Mouse (Mus musculus) 416B (cell line): ENCODE results near the gene Mgat2.
A peak's percentile ranks its signal among the peaks of the same experiment; 100 is the strongest.
"Not testable (repeated sequence)": the region's sequence is repeated elsewhere in the genome, so short reads cannot be mapped to it uniquely, and the experiment has no call there.

Experiments
- DNase-seq: peaks from one replicate; pipeline ENCODE4 v3.0.0; 2011; ENCODE audit warnings: low read depth

The Mgat2 gene

DNA sequence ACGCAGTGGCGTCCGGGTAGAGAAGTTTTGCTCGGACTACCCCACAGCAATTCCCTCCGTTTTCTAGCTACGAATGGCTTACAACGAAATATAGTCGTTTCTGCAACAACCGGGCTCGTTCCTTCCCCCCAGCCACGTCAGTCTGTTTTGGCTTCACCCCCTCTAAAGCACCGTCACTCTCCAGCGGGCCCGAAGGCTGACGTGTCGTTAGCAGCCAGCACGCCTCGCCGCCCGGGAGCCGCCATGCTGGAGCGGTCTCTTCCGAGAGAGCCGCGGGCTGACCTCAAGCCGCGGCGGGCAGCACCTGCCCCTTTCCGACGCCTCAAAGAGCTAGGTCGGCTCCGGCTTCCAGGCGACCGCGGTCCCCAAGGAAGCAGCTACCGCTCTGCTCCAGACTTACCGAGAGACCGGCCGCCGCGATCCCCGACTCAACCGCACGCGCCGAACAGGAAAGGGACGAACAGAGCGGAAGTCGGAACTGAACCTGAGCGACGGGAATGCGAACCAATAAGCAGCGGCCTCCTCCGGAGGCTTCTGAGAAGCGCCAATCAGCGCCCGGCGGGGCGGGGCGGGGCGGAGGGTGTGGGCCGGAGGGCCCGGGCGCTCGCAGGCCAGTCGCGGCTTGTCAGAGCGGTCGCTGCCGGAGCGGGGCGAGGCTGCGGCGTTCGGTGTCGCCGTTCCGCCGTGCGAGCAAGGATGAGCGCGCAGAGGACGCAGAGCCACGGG is at the start of gene Mgat2, which contains the start of gene Rpl36al:
Gene Mgat2, plus strand, starts transcription at position 575 of the 726 bp plus-strand sequence.
Gene Rpl36al, minus strand, starts transcription at position 501 of the 726 bp plus-strand sequence.
- peak; percentile 98 for DNase-seq

DNA sequence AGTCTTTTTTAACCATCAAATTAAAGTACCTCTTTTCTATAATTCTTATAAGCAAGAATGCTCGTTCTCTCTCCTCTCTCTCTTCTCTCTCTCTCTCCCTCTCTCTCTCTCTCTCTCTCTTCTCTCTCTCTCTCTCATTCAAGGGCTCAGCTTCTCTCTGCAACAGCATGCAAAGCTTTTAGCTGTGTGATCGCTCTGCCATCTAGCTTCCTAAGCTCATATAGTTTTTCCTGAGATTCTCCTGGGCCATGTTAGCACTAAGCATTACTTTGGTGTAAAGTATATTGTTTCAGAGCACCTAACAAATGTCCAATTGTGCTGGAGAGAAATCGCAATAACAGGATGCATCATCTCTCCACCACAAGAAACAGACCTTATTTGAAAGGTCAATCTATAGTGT is 44.8 kb upstream of the Mgat2 start:
- no peak for DNase-seq

DNA sequence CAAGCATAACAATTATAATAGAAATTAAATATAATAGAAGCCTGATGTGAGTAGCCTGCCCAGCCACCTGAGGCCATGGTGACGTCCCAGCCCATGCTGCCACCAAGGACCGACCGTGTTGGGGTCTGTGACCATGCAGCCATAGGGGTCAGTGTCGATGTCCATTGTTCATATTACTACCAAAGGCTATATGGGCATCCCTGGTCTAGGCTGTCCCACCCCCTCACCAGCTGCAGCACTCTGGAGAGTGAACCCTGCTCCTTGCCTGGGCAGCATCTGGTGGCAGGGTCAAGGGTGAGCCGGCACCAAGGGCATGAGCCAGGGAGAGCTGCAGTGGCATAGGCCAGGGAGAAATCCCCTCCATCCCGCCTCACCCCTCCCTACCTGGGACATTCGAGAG is 44.1 kb upstream of the Mgat2 start:
- no peak for DNase-seq

DNA sequence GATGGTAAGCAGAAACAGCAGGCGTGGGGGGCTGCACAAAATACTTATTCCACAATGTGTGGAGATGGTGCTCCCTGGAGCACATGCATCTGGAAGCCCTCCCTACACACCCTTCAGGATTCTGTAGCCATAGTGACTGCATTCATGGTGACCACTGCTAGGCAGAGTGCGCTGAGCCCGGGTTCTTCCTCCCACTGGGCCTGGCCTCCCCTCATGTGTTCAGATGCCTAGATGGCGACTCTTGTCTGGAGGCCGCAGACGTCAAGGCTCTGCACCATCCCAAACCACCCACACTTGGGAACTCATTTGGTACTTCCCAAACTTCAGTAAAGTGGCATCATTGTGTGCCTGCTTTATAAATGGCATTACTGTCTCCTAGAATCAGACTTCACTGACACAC is 40.5 kb upstream of the Mgat2 start:
- DNase-seq, result no peak

DNA sequence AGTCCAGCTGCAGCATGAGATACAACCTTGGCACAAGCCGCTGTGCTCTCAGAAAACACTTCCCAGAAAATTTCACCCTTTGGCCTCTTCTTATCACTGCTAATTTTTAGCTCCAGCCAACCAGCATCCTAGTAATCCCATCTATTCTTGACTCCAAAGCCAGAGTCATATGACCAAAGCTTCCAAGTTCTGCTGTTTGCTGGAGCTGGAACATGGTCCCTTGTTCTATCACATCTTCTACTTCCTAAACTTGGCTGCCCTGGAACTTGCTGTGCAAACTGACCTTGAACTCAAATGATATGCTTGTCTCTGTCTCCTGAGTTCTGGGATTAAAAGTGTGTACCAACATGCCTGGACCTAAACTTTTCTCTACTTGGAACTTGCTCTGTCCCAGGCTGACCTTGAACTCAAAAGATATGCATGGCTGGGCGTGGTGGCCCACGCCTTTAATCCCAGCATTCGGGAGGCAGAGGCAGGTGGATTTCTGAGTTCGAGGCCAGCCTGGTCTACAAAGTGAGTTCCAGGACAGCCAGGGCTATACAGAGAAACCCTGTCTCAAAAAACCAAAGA is 36.7 kb upstream of the Mgat2 start:
- DNase-seq, result no peak

DNA sequence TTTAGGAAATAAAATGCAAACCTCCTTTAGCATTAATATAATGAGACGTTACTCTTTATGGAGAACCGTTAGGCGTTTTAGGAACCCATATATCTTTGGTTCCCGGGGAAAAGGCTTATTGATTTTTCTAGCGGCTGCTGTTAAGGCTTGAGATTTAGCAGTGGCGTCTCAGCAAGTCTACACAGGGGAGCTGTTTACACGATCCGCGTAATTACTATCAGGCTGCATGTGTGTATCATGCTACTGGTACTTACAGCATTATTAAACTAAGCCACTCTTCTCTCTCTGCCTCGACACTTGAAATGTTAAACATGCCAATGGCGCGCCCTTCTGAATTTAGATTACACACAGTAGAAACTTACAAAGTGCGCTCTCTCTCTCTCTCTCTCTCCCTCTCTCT is 33.9 kb upstream of the Mgat2 start:
- no peak for DNase-seq

DNA sequence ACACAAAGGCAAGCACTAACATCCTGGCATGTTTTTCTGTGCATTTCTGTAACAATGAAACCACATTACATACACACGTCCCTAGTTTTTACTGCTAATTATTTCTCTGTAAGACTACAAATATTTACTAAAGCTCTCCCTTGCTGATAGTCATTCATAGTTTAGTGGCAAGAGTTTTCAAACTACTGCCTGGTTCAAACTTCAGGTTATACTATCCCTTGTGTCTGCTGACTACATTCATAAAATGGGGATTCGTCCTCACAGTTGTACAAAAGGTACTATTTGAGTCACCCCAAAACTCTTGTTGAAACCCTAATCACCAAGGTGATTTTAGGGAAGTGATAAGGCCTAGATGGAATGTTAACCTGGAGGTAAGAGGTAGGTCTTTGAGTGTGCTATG is 28.0 kb upstream of the Mgat2 start:
- no peak for DNase-seq

DNA sequence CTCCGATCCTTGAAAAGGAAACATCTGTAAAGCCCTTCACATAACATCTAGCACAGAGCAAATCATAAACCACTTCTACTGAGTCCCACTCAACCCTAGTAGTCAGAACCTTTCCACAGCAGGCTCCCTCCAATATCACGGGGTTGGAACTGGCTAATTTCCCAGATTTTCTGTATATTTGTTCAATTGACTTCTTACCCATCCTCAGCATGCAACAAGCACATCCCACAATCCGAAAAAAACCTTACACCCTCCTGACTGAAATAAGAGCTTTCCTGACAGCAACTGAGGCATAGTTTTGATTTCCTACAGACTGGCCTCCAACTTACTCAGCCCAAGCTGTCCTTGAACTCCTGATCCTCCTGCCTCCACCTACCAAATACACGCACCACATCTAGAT is 27.5 kb upstream of the Mgat2 start:
- DNase-seq, result no peak

DNA sequence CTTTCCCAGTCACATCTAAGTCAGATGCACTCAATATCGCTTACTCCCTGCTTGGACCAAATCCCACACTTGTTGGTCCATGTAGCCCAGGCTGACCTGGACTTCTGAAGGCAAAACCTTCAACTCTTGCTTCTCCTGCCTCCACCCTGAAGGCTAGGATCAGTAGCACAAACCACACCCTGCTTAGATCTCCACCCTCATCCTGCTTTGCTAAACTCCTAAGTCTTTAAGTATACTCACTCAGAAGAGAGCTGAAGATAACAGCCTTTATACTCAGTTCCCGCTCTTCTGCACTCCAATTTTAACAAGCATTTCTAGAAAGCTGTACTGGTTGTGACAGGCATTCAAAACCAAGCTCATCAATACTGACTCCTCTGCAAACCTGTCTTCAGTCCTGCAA is 26.9 kb upstream of the Mgat2 start:
- DNase-seq, result no peak

DNA sequence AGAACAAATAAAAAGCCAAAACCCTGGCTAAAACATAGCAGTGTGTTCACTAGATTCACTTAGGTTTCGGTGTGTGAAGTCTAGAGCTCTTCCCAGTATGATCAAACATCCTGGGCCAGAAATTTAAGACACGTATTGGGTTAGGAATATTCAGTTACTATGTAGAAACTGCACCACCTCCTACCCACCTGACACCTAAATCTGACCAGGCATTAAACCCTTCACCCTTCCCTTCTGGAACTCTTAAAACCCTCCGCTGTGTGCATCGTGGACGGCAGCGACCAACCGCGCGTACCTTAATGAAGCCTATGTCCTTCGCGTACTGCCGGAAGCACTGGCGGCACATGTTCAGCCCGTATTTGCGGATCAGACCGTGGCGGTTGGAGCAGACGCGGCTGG is 25.6 kb upstream of the Mgat2 start:
- no peak for DNase-seq

DNA sequence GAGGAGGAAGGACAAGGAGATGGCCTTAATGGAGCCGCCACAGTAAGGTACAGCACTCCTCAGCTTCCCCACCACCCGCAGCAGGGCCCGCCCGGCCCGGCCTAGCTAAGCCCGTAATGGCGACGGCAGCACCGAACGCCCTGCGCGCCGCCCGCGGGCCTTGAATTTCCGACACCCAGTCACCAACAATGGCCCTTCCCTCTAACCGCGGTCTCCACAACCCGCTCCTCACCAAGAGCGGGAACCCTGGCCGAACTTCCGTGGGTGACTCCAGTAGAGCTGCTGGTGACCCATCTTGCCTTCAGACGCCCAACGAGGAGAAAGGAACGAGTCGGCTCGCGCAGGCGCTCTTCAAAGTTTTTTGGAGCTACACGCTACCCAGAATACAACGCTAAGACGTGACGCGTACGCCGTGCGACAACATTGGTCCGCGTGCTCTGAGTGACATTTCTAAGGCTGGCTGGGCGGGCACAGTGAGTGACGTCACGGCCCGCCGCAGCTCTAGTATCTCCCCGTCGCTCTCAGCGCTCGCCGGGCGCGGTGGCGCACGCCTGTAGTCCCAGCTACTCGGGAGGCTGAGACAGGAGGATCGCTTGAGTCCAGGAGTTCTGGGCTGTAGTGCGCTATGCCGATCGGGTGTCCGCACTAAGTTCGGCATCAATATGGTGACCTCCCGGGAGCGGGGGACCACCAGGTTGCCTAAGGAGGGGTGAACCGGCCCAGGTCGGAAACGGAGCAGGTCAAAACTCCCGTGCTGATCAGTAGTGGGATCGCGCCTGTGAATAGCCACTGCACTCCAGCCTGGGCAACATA is 25.0 kb upstream of the Mgat2 start, which contains the start of gene Rps29:
Gene Rps29, minus strand, starts transcription at position 422 of the 813 bp plus-strand sequence.
- DNase-seq, result peak; percentile 100

DNA sequence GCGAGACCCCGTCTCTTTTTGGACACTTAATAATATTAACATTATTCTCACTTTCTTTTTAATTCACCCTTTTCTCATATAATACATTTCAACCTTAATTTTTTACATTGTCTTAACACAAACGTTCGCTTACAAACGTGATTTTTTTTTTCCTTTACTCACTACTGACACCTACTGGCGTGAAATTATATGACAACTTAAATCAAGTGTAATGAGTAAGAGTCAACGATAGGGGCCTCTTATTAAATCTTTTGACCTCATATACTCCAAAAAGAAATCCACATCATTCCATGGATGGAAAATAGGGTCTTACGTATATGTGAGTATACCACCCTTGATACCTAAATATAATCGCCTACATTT is 24.4 kb upstream of the Mgat2 start:
- DNase-seq, result peak; percentile 92

DNA sequence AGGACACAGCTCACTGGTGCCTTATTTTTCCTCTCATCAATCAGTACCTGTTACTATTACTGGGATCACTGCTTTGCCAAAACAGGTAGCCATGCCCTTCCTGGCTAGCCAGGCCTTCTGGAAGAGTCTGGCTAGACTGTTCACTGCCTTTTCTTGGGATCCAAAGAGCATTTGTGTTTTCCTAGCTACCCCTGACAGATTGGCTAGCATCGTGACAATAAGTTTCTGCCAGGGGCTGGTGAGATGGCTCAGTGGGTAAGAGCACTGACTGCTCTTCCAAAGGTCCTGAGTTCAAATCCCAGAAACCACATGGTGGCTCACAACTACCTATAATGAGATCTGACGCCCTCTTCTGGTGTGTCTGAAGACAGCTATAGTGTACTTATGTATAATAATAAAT is 23.3 kb upstream of the Mgat2 start:
- DNase-seq, result not testable (repeated sequence)

DNA sequence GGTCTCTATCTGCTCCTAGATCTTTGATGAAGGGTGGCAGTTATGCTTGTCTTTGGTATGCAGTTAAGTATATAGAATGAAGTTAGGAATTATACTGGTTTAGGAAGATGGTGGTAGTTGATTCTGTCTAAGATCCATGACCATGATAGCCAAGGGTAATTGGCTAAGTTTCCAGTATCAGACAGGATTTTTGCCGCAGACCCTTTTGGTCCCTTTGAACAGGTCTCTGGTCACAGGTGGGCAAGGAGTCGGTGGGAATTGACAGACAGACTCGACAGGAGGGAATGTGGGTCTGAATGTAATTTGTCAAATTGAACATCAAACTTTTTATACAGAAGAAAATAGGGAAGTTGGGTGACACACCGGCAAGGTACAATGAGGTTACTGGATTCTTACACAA is 20.4 kb upstream of the Mgat2 start:
- not testable (repeated sequence) for DNase-seq

DNA sequence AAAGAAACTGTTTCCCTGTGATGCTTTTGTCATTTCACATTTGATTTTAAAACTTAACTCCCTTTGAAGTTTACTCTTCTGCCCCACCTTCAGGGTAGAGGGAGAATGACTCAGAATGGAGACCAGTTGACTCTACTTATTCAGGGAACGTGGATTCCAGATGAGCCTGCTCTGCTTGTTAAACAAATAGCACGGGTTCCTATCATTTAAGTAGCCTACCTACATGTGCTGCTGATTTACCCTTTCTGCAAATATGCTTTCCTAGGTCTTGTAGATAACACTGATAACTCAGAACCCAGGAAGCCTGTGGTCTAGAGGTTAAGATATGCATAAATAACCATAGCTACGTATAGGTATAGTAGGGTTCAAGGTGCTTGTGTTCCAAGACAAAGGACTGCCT is 19.1 kb upstream of the Mgat2 start:
- DNase-seq, result peak; percentile 52

DNA sequence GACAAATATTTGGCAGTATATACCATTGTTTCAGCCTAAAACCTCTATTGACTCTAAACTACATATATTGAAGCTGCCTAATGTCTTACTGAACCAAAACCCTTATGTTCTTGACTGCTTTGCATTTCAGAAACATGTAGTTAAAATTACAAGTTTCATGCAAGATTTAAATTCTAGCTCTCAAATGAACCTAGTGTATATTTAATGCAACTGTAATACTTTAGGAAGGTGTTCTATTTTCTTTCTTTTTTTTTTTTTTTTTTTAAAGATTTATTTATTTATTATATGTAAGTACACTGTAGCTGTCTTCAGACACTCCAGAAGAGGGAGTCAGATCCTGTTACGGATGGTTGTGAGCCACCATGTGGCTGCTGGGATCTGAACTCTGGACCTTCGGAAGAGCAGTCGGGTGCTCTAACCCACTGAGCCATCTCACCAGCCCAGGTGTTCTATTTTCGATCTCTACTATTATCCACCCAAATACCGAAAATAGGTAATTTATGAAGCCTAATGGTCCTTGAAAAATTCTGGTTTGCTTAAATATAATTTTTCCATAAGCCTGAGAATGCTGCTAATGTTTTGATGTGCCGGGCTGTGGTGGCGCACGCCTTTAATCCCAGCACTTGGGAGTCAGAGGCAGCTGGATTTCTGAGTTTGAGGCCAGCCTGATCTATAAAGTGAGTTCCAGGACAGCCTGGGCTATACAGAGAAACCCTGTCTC is 16.9 kb upstream of the Mgat2 start:
- not testable (repeated sequence) for DNase-seq

DNA sequence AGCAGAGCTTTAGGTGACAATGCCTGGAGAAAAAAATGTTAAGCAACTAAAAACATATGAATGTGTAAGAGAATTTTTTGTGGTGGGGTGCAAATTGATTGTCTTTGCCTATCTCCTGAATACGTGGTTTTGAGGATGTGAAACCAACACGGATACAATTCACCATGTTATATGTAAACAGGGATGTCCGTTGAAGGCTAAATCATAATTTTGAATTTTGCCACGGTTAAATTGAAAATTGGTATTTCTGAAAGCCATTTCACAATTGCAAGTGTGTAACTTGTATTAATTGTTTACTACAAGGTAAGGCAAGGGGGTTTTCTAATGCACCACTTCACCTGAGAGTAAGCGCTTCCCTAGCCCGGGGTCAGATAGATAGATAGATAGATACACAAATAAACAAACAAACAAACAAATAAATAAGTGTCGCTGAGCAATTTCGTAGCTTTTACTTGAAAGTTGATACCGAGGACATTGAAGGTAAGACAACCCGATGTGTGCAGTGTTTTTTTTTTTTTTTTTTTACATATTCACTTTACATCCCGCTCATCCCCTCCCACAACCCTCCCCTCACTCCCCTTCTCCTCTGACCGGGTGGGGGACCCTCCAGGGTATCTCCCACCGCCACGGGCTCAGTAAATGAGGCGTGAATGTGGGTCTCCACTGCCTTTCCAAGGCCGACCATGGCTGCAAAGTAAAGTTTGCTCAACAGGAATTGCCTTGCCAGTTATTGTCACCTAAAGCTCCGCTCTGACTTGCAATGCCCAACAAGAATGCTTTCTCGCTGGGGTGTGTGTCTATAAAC is 16.1 kb upstream of the Mgat2 start:
- no peak for DNase-seq

DNA sequence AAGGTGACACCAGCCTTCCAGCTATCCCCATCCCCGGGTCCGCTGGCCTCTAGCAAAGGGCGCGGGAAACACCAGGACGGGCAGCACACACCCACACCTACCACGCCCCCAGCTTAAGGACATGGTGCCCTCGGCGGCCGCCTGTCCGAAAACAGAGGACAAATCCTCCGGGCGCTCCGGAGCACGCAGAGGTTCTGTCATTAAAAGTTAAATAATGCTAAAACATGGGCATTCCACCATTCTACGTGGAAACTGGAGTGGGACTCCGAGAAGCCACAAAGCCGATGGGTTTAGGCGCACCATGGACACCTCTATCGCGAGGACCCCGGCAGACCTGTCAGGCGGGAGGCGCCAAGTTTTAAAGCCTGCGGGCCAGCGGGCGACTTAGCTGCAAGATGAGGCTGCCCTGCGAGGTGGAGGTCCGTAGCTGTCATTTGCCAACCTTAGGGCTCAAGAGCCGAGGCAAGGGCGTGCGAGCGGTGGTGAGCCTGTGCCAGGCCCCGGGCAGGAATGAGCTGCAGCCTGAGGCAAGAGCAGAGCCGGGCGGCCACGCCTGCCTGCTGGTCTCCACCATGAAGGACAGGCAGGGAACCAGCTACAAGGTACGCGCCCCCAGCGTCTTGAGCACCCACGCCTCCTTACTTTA is 15.4 kb upstream of the Mgat2 start, which contains the start of gene Lrr1:
Gene Lrr1, plus strand, starts transcription at position 354 of the 646 bp plus-strand sequence.
- DNase-seq, result peak; percentile 93

DNA sequence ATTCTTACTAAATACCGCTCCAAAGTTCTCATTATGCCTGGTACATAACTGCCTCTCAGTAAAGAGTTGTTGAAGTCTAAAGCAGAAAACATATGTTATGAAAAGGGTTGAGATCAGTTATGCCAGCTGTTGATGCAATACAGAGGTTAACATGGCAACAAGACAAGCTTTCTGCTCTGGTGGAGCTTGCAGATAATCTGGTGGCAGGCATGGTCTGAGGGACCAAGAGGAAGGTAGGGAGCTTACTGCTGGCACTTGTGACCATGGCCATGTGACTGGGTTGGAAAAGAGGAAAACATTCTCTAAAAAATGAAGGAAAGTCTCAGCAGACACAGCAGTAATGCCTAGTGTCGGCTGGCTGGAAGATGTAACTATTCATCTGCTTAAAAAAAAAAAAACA is 12.7 kb upstream of the Mgat2 start:
- DNase-seq, result no peak

DNA sequence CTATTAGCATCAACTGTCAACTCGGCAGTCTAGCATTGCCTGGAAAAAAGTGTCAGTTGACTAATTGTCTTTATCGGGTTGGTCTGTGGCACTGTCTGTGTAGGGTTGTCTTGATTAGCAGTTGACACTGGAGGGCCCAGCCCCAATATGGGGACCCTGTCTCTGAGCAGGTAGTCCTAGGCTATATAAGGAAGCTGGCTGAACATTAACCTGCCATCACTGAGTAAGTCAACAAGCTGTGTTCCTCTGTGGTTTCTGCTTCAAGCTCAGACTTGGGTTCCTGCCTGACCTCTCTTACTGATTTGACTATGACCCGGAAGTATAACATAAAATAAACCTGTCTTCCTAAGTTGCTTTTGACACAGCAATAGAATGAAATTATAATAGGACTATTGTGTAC is 8.0 kb upstream of the Mgat2 start:
- no peak for DNase-seq

DNA sequence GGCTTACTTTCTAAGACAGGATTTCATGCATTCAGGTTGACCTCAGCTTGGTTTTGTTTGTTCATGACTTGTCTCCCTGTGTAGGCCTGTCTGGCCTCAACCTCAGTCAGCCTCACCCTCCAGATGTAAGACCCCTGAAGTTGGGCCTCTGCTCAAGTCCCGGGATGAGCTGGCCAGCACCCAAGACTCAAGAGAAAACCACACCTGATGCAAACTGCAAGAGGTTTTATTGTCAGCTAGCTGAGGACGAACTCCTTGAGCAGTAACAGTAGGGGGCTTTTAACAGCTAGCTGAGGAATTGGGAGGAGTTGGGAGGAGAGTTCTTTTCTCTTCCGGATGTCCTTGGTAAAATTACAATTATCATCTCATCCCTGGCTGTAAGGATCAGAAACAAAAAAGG is 6.4 kb upstream of the Mgat2 start:
- DNase-seq, result no peak
